Mouse (Mus musculus): ENCODE measurements around the gene Emilin2. TPM values are rescaled to one million over a fixed set of nuclear protein-coding genes. Genes with fewer than 3 reads are reported as not detected.

The Emilin2 gene
- total and polyA plus RNA-seq, 3 experiments = 0.34 to 0.38 TPM; not detected in 1

GRCm38 (mm10) chr17:71268152-71268551 is 43.6 kb downstream of the Emilin2 start:
- in situ Hi-C loops (cut with MboI; ENCODE audit: low pct_ligation_motif_present, low pct_unique_long_range_greater_than_20kb, low sequenced_read_pairs) (no loop called here), dilution Hi-C loops (cut with MboI; ENCODE audit: extremely low pct_ligation_motif_present, extremely low pct_unique_long_range_greater_than_20kb, low sequenced_read_pairs) (no loop called here)
- H3K4me3 ChIP-seq (replicated peaks in 1 of 3; ENCODE audit: low read depth in 2 of 3, low read length in 2 of 3, poor library complexity in 1 of 3) = no peak overlapping the region
- no peaks in the 10 kb centered on the region for H3K79me2 ChIP-seq (replicated peaks; ENCODE audit: control insufficient read depth, extremely low read depth, insufficient read depth, poor library complexity, severe bottlenecking)
- H3K27me3 ChIP-seq (replicated peaks) = no peaks in the 10 kb centered on the region
- H3K9me3 ChIP-seq (replicated peaks; ENCODE audit: low read length) = no peaks in the 10 kb centered on the region
- no peak overlapping the region for H3K27ac ChIP-seq (ENCODE audit: insufficient read depth, low read depth)
- H3K9ac ChIP-seq (ENCODE audit: insufficient read depth, low read depth) = no peak overlapping the region
- no peak overlapping the region for H3K4me2 ChIP-seq (ENCODE audit: insufficient read depth, low read depth, poor library complexity, severe bottlenecking)
- no peaks in the 10 kb centered on the region for H3K36me3 ChIP-seq (replicated peaks in 1 of 2; ENCODE audit: control insufficient read depth in 1 of 2, insufficient read depth in 1 of 2, low read length in 1 of 2)
- no peaks in the 10 kb centered on the region for H3K4me1 ChIP-seq (ENCODE audit: control insufficient read depth in 1 of 2, insufficient read depth in 2 of 2)
- no peak for TF ChIP-seq USF2 (conservative IDR thresholded peaks at IDR 0.05; ENCODE audit: low read depth, low read length)
- TF ChIP-seq ZNF384 (IDR thresholded peaks at IDR 0.05; ENCODE audit: low read depth, low read length) = no peak
- TF ChIP-seq MAZ (IDR thresholded peaks at IDR 0.05; ENCODE audit: low read depth, low read length) = no peak
- no peak for TF ChIP-seq MAFK (IDR thresholded peaks at IDR 0.05; ENCODE audit: insufficient replicate concordance, low read length)
- no peak for TF ChIP-seq SIN3A (IDR thresholded peaks at IDR 0.05; ENCODE audit: low read length)
- TF ChIP-seq CHD2 (IDR thresholded peaks at IDR 0.05; ENCODE audit: low read length) = no peak
- TF ChIP-seq E2F4 (IDR thresholded peaks at IDR 0.05; ENCODE audit: insufficient replicate concordance, low read depth, low read length) = no peak
- TF ChIP-seq PAX5 (IDR thresholded peaks at IDR 0.05; ENCODE audit: low read length) = no peak
- DNase-seq (ENCODE audit: extremely low read depth) = no peak

GRCm38 (mm10) chr17:71267374-71267773 is 44.4 kb downstream of the Emilin2 start:
- Histone ChIP-seq H3K27ac (ENCODE audit: insufficient read depth, low read depth) (no peak overlapping the region), H3K27me3 (replicated peaks) (no peaks in the 10 kb centered on the region), H3K9ac (ENCODE audit: insufficient read depth, low read depth) (no peak overlapping the region), H3K9me3 (replicated peaks; ENCODE audit: low read length) (no peaks in the 10 kb centered on the region), H3K36me3 (replicated peaks in 1 of 2; ENCODE audit: control insufficient read depth in 1 of 2, insufficient read depth in 1 of 2, low read length in 1 of 2) (no peaks in the 10 kb centered on the region), H3K79me2 (replicated peaks; ENCODE audit: control insufficient read depth, extremely low read depth, insufficient read depth, poor library complexity, severe bottlenecking) (no peaks in the 10 kb centered on the region), H3K4me2 (ENCODE audit: insufficient read depth, low read depth, poor library complexity, severe bottlenecking) (no peak overlapping the region), H3K4me1 (ENCODE audit: control insufficient read depth in 1 of 2, insufficient read depth in 2 of 2) (no peaks in the 10 kb centered on the region), H3K4me3 (replicated peaks in 1 of 3; ENCODE audit: low read depth in 2 of 3, low read length in 2 of 3, poor library complexity in 1 of 3) (no peak overlapping the region)
- DNase-seq (ENCODE audit: extremely low read depth) = no peak
- dilution Hi-C loops (cut with MboI; ENCODE audit: extremely low pct_ligation_motif_present, extremely low pct_unique_long_range_greater_than_20kb, low sequenced_read_pairs) = no loop called here
- TF ChIP-seq PAX5 (IDR thresholded peaks at IDR 0.05; ENCODE audit: low read length) (no peak), USF1 (IDR thresholded peaks at IDR 0.05; ENCODE audit: low read depth, low read length) (no peak), TCF12 (IDR thresholded peaks at IDR 0.05; ENCODE audit: low read depth, low read length) (no peak), KAT2A (IDR thresholded peaks at IDR 0.05; ENCODE audit: insufficient replicate concordance, low read length) (no peak), USF2 (conservative IDR thresholded peaks at IDR 0.05; ENCODE audit: low read depth, low read length) (no peak), JUND (conservative IDR thresholded peaks at IDR 0.05; ENCODE audit: low read depth, low read length) (no peak), SIN3A (IDR thresholded peaks at IDR 0.05; ENCODE audit: low read length) (no peak), ZNF384 (IDR thresholded peaks at IDR 0.05; ENCODE audit: low read depth, low read length) (no peak), MAZ (IDR thresholded peaks at IDR 0.05; ENCODE audit: low read depth, low read length) (no peak), CHD1 (IDR thresholded peaks at IDR 0.05; ENCODE audit: low read depth, low read length) (no peak), SMC3 (IDR thresholded peaks at IDR 0.05; ENCODE audit: low read depth, low read length) (no peak), BHLHE40 (IDR thresholded peaks at IDR 0.05; ENCODE audit: low read depth, low read length) (no peak), MXI1 (IDR thresholded peaks at IDR 0.05; ENCODE audit: low read depth, low read length) (no peak)
- in situ Hi-C loops (cut with MboI; ENCODE audit: low pct_ligation_motif_present, low pct_unique_long_range_greater_than_20kb, low sequenced_read_pairs) = no loop called here

Data from CH12.LX (cell line).